Mouse (Mus musculus): Measurements from ENCODE around the gene Rps6kb2.
"Not testable (repeated sequence)": the region's sequence is repeated elsewhere in the genome, so short reads cannot be mapped to it uniquely, and the experiment has no call there.

The Rps6kb2 gene

DNA sequence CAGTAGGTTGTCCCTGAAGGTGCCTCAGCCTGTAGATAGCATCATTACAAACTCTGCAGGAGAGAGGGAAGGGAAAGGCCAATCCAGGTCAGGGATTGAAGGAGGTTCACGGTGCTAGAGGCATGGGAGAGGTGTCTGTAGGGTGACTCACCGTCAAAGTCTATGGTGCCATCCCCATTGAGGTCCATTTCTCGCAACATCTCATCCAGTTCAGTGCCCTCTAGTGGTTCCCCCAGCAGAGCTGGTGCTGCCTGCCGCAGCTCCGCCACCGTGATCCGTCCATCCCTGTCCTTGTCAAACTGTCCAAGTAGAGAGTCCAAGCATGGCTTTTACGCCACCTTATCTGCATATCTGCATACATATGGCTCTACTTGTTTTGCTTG, 27.2 kb downstream of the Rps6kb2 start:
- not testable (repeated sequence) for DNase-seq

DNA sequence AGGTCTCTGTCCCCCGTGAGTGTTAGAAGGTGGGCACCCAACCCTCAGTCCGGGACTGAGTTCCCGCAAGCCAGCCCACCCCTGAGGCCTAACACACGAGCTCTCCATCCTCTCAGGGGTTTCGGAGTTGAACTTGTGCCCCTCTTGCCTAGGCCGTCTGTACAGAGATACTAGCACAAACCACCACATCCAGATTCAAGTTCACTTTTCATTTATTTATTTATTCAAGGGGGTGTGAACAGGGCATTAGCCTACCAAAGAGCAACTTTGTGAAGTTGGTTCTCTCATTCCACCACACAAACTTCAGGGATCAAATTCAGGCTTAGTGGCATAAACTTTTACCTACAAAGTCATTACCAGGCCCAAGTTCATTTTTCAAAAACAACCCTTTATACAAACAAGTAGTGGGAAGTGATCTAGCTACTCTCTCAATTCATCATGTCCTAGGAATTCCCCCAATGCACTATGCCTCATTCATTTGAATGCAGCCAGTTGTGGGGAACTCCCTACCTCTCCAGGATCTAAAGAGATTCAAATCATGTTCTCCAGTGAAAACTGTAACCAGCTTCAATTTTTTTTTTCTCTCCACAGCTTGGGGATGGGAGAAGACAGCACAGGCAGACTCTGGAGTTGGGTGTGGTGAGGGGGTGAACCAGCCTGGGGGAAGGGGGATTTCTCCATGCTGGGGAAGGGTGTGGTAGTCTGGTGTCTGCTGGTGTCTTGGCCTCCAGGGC, 27.8 kb downstream of the Rps6kb2 start:
- DNase-seq = not testable (repeated sequence)

GRCm38 (mm10) chr19:4134354-4134753, 28.8 kb downstream of the Rps6kb2 start:
- DNase-seq = no peak

GRCm38 (mm10) chr19:4131768-4132167, 31.4 kb downstream of the Rps6kb2 start:
- no peak for DNase-seq

DNA sequence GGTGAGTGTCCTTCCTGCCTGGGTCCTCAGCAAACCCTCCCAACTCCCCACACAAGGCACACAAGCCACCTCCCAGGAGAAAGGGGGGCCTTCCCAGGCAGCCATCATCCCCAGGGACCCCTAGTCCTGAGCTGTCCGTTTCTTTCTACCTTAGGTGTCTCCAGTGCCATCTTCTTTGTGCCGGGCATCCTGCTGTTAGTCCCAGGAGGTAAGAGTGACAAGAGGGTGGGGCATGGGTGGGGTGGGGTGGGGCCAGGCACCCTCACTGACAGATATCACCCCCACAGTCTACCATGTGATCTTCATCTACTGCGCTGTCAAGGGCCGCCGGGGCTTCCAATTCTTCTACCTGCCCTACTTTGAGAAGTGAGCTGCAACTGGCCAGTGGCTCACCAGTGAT, 32.1 kb downstream of the Rps6kb2 start:
- DNase-seq = no peak

GRCm38 (mm10) chr19:4130106-4130505, 33.0 kb downstream of the Rps6kb2 start:
- DNase-seq = no peak

DNA sequence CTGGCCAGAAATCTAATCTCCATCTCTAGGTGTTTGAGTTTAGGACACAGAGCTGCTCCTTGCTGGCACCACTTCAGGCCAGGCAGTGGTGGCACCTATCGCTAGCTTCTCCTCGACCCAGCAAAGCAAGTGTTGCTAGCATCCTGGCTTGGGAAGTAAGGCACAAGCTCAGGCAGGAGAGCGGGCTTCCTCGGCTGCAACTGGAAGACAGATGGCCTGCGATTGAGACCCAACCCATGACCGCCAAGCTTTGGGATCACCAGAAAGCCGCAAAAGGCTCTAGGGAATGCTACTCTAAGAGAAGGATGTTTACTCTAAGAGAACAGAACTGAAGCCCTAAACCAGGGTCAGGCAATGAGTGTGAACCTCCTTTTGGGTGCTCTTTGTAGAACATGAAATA, 33.7 kb downstream of the Rps6kb2 start:
- no peak for DNase-seq

DNA sequence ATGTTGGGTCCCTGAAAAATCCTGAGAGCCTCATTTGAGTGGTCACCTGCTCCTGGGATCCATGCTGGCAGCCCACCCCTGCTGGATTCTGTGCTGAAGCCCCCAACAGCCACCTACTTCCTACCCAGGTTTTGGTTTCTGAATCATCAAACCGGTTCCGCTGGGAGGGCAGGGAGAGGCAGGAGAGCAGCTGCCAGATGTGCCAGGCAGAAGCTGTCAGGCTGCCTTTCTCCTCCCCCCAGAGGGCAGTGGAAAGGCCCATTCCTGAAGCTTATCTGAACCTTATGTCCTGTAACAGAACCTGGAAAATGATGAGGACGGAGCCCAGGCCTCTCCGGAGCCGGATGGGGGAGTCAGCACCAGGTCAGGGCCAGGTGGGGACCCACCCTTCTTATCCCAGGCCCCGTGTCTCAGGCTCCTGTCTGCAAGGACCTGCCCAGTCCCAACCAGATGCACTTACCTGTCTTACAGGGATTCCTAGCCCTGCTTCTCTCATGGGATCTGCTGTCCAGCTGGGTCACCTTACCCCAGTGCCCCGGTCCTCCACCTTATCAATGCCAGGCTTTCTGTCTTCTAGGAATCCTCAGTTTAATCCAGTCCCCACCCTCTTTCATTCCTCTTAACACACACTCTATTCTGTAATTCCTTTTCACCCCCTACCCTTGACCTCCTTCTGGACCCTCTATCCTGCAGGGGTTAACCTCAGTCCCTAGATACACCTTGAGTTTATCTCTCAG, 36.2 kb downstream of the Rps6kb2 start:
- peak in 1 of 2 experiments; percentile 36 for DNase-seq

GRCm38 (mm10) chr19:4125741-4126696, 37.1 kb downstream of the Rps6kb2 start, which contains the start of gene Aip:
TSS of gene Aip (minus strand) at chr19:4125858.
- DNase-seq = peak; percentile 98 to 100

DNA sequence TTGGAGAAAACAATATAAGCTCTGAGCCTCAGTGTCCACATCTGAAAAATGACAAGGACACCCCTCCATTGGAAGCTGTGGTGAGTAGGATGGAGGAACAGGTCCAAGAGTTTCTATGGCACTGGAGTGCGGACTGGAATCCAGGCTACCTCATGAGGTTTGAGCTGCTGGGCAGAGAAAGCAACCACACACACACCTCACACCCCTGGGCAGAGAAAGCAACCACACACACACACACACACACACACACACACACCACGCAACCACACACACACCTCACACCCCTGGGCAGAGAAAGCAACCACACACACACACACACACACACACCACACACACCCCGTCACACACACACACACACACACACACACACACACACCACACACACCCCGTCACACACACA, 37.9 kb downstream of the Rps6kb2 start:
- DNase-seq = peak in 1 of 2 experiments; percentile 48

GRCm38 (mm10) chr19:4124432-4124831, 38.7 kb downstream of the Rps6kb2 start:
- no peak for DNase-seq

- no peak for DNase-seq
Measured at GRCm38 (mm10) chr19:4122411-4123370, 40.5 kb downstream of the Rps6kb2 start.

- DNase-seq = not testable (repeated sequence)
Measured at GRCm38 (mm10) chr19:4121896-4122295, 41.3 kb downstream of the Rps6kb2 start.

GRCm38 (mm10) chr19:4121097-4121805, 41.9 kb downstream of the Rps6kb2 start:
- DNase-seq = peak; percentile 97 to 99

DNA sequence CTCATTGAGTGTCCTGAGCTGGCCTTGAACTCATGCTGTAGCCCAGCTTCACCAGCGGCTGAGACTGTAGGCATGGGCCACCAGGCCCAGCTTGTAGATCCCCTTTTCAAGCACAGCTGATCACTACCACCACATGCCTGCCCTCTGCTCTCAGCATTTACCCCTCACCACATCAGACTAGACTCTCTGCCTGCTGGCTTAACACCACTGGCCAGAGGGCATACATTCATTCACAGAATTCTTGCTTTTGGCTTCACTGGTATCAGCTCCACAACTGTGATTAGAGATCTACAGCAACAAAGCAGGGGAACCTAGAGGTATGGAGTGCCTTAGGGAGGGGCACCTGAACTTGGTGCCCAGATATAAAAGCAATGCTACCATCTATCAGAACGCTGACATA, 42.7 kb downstream of the Rps6kb2 start:
- no peak for DNase-seq

DNA sequence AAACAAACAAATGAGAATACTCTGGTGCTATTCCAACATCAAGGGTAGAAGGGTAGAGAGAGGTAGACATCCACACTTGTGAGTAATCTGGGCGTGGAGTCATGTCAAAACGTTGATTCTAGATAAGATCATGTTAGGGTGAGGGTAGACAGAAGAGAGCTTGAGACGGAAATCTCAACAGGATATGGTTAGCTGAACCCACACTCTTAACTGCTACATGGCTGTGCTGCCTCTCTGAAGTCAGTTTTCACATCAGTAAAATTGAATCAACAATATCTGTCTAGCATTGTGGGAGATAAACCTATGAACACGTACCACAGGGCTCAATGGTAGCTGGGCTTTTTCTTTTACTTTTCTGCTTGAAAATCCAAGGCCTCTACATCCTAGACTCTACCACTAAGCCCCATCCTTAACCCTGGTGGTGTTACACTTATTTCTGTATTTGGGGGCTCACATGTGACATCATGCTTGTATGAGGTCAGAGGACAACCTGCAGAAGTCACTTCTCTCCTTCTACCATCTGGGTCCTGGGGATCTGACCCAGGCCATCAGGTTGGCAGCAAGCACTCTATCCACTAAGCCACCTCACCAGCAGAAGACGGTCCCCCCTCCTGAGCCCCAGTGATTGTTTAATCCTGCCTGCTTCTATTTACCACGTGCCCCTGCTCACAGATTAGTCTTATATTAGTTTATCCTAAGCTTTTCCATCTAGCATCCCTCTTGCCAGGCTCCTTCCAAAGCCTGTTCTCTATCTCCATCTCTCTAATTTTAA, 43.3 kb downstream of the Rps6kb2 start:
- no peak for DNase-seq

DNA sequence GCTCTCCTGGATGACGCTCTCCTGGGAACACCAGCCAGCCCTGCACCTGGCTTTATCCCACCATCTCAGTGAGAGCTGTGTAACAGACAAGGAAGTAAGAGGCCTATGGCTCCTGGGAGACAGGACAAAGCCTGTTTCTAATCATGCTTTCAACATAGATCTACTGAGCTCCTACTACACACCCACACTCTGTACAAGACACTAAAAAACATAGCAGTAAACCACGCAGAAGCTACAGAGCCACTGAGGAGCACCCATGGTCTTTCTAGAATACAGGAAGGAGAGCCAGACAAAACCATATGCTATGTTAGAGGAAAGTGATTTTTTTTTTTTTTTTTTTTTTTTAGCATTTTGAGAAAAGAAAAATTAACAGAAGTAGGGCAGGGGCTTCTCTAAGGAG, 44.8 kb downstream of the Rps6kb2 start:
- no peak for DNase-seq

DNA sequence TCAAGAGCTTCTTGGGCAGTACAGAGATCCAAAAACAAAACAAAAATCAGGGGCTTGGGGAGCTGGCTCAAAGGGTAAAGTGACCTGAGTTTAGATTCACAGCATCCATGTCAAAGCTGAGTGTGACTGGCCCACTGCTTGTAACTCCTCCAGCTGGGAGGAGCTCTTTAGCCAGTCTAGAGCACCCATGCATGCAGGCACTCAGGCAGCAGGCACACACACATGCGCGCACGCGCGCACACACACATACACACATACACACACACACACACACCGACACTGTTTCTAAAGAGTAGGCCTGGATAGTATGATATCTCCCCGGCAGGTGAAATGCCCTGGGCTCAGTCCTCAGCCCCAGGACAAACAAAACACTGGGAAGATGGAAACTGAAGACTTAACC, 46.1 kb downstream of the Rps6kb2 start:
- no peak for DNase-seq

DNA sequence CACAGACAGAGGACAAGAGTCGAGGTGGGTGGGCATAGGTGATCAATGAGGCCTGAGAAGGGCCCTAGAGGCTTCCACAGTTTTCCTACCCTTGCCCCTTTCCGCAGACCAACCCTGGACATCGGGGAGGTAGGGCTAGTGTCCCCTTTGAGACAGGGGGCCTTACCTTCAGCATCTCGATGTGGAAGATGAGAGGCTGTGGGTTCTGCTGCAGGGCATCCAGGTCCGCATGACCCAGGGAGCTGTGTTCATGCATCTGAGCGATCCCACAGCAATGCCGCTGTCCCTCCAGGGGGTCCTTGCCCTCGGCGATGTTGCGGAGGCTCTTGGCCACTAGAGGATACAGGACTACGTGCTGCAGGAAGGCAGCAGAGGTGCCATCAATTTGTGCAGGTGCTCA, 47.3 kb downstream of the Rps6kb2 start:
- DNase-seq = no peak

GRCm38 (mm10) chr19:4115144-4115543, 48.0 kb downstream of the Rps6kb2 start:
- no peak for DNase-seq
